Mouse (Mus musculus) bone marrow, adult 2 months (tissue): ENCODE measurements at regions not wholly inside any gene's neighbourhood (a gene's known extent, or its start where the extent isn't known, plus 50 kb on each side); places are given as distances from the start of the nearest gene placed in this dataset.

Experiments used
- CTCF ChIP-seq: fragments of 200-500 bp; IDR thresholded peaks from 2 replicates; pipeline ENCODE4 v1.5.1; 2011; ENCODE audit warnings: low read length, control low read depth; ENCODE audit not compliant: control insufficient read depth, insufficient read depth
- POLR2A ChIP-seq: fragments of 200-500 bp; IDR thresholded peaks from 2 replicates; pipeline ENCODE4 v1.6.1; 2011; ENCODE audit warnings: low read depth, mild to moderate bottlenecking, control low read depth, low read length, borderline replicate concordance; ENCODE audit not compliant: control insufficient read depth

DNA sequence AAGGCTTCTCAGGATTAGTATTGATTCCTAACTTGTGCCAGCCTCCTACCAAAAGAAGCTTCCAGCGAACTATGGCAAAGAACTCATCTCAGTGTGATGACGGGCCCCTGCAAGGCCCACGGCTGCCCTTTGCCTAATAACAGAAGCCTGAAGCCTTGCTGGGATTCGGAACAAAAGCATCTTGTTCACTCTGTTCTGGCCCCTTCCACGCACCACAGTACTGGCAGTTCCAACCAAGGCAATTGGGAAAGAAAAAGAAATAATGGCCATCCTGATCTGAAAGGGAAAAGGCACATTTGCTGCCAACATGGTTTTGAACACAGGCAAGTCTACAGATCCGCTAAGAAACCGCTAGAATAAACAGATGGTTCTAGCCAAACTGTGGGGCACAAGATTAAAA, 150.4 kb upstream of the Tcerg1l start:
- TF ChIP-seq CTCF (no peak), POLR2A (no peak)
